8 mouse cellular contexts compared by ENCODE assay signal in genomic region chr8:13105908-13106551, GRCm38 (mm10). TPM values are rescaled to one million over a fixed set of nuclear protein-coding genes. Genes with fewer than 3 reads are reported as not detected.
DNase-seq lines count a peak whose midpoint lies in the region; ATAC-seq and TF ChIP-seq lines count a peak whose summit lies in the region.

No protein-coding gene starts in this region.

- 0 out of 2 replicates have a peak, but pooled peaks cover 4% of the 10 kb centered on the region for H3K36me3 ChIP-seq in forebrain, embryonic 12.5 days (replicated peaks)
- H3K36me3 ChIP-seq in intestine, embryonic 14.5 days (ENCODE audit: control insufficient read depth, insufficient read depth, low read length), result peaks cover 9% of the 10 kb centered on the region; the same call in 1 of the 2 replicates
- peaks cover 6% of the 10 kb centered on the region for H3K36me3 ChIP-seq in liver, embryonic 16.5 days (ENCODE audit: control insufficient read depth, insufficient read depth)

- under 1% methylated on average over 59 of the region's 63 CpGs for WGBS in forebrain, embryonic 12.5 days
- WGBS in intestine, embryonic 14.5 days, result 0% methylated on average over 56 of the region's 63 CpGs
- WGBS in liver, embryonic 16.5 days (ENCODE audit: insufficient replicate concordance), result under 1% methylated on average over 52 of the region's 63 CpGs

- no peaks in the 10 kb centered on the region for H3K9me3 ChIP-seq in forebrain, embryonic 12.5 days
- H3K9me3 ChIP-seq in intestine, embryonic 14.5 days (ENCODE audit: control insufficient read depth, low read length), result no peaks in the 10 kb centered on the region
- H3K9me3 ChIP-seq in liver, embryonic 16.5 days (replicated peaks; ENCODE audit: control insufficient read depth, low read length), result no peaks in the 10 kb centered on the region

- peak overlapping the region; percentile 99 for H3K4me2 ChIP-seq in forebrain, embryonic 12.5 days
- peak overlapping the region; percentile 91 for H3K4me2 ChIP-seq in intestine, embryonic 14.5 days (ENCODE audit: low read length)
- H3K4me2 ChIP-seq in liver, embryonic 16.5 days (ENCODE audit: low read depth, low read length), result peak overlapping the region; percentile 71

- no peak for TF ChIP-seq CTCF in Patski (IDR thresholded peaks at IDR 0.05)

- H3K27me3 ChIP-seq in Patski, result no peaks in the 10 kb centered on the region
- H3K27me3 ChIP-seq in forebrain, embryonic 12.5 days, result no peaks in the 10 kb centered on the region
- H3K27me3 ChIP-seq in intestine, embryonic 14.5 days (replicated peaks; ENCODE audit: control insufficient read depth, insufficient read depth, low read length), result no peaks in the 10 kb centered on the region
- no peaks in the 10 kb centered on the region for H3K27me3 ChIP-seq in liver, embryonic 16.5 days (ENCODE audit: control insufficient read depth, insufficient read depth, low read depth, low read length)

- CTCF ChIA-PET in Patski (lab: Charles Lee), result no interaction called here

- DNase-seq in layer of hippocampus, adult 9-11 months, result peak; percentile 51
- no peak for DNase-seq in layer of hippocampus, adult 9-10 months (ENCODE audit: low spot score)
- DNase-seq in Patski (ENCODE audit: low read depth, low spot score), result no peak
- DNase-seq in intestine, embryonic 14.5 days (ENCODE audit: low spot score), result peak; percentile 86
- peak; percentile 30 for DNase-seq in skeletal muscle tissue, adult 2 months (ENCODE audit: low read depth, low spot score)

- in situ Hi-C loops in Patski (cut with MboI; ENCODE audit: low pct_unique_long_range_greater_than_20kb), result loop anchor here (10.0 kb wide), 1 partner anchor 121 kb away; no protein-coding TSS in a partner anchor

- peak; percentile 36 for ATAC-seq in Patski
- peak; percentile 66 for ATAC-seq in forebrain, embryonic 12.5 days (ENCODE audit: low FRiP score)
- peak; percentile 54 for ATAC-seq in intestine, embryonic 14.5 days (replicated peaks; ENCODE audit: low FRiP score, low TSS enrichment, low read depth)
- peak; percentile 30 for ATAC-seq in liver, embryonic 16.5 days (ENCODE audit: low read depth)
- ATAC-seq in monocyte, adult 5-6 weeks (replicated peaks; ENCODE audit: insufficient number of reproducible peaks, low FRiP score, low TSS enrichment, poor library complexity, severe bottlenecking), result no peak

- H3K9ac ChIP-seq in forebrain, embryonic 12.5 days, result peak overlapping the region; percentile 85
- H3K9ac ChIP-seq in intestine, embryonic 14.5 days (ENCODE audit: low read length), result peak overlapping the region; percentile 92
- peak overlapping the region; percentile 99 for H3K9ac ChIP-seq in liver, embryonic 16.5 days (ENCODE audit: low read depth, low read length)

- H3K4me3 ChIP-seq in forebrain, embryonic 12.5 days (replicated peaks), result peak overlapping the region; percentile 97
- peak overlapping the region; percentile 66 for H3K4me3 ChIP-seq in intestine, embryonic 14.5 days (ENCODE audit: low read depth, low read length)
- H3K4me3 ChIP-seq in liver, embryonic 16.5 days (ENCODE audit: low read depth, low read length), result peak overlapping the region; percentile 98

- H3K27ac ChIP-seq in forebrain, embryonic 12.5 days, result peak overlapping the region; percentile 89
- peak overlapping the region; percentile 72 for H3K27ac ChIP-seq in intestine, embryonic 14.5 days (ENCODE audit: low read depth)
- peak overlapping the region; percentile 89 for H3K27ac ChIP-seq in liver, embryonic 16.5 days (ENCODE audit: low read length)

- H3K4me1 ChIP-seq in forebrain, embryonic 12.5 days, result peaks cover 38% of the 10 kb centered on the region
- peaks cover 23% of the 10 kb centered on the region for H3K4me1 ChIP-seq in intestine, embryonic 14.5 days (replicated peaks; ENCODE audit: control insufficient read depth, insufficient read depth, low read length)
- H3K4me1 ChIP-seq in liver, embryonic 16.5 days (ENCODE audit: control insufficient read depth, low read depth, low read length), result peaks cover 47% of the 10 kb centered on the region

- POLR2A ChIA-PET in Patski (lab: Charles Lee), result interaction anchor here (1.3 to 1.5 kb wide), 3 partner anchors 16 to 127 kb away, joined by 3 to 4 read pairs (median 3); no protein-coding TSS in a partner anchor

RNA-seq across cellular contexts. Expression of gene Cul4a, which starts 0.6 kb away (rescaled TPM):
- polyA plus RNA-seq in Patski (2021), result 112 TPM
- polyA plus RNA-seq in forebrain, embryonic 12.5 days (2016; fragmentation: Nextera tagmentation; extraction: Ambion mirVana), result 84.0 and 86.8 TPM in 2 replicates
- polyA plus RNA-seq in intestine, embryonic 14.5 days (2014; fragmentation: Nextera tagmentation; extraction: Ambion mirVana), result 93.1 and 97.1 TPM in 2 replicates
- polyA plus RNA-seq in liver, embryonic 16.5 days (2015; fragmentation: Nextera tagmentation; extraction: Ambion mirVana), result 72.1 and 76.1 TPM in 2 replicates
- total RNA-seq in monocyte, adult 5-6 weeks (2017), result 46.1 to 54.5 TPM (median 48.9 TPM) in 3 replicates

RNA-seq across cellular contexts. Expression of gene Pcid2, which starts 0.8 kb away (rescaled TPM):
- polyA plus RNA-seq in Patski (2021), result 28.3 TPM
- polyA plus RNA-seq in forebrain, embryonic 12.5 days (2016; fragmentation: Nextera tagmentation; extraction: Ambion mirVana), result 57.7 and 60.0 TPM in 2 replicates
- polyA plus RNA-seq in intestine, embryonic 14.5 days (2014; fragmentation: Nextera tagmentation; extraction: Ambion mirVana), result 38.2 and 38.5 TPM in 2 replicates
- polyA plus RNA-seq in liver, embryonic 16.5 days (2015; fragmentation: Nextera tagmentation; extraction: Ambion mirVana), result 13.1 and 14.3 TPM in 2 replicates
- total RNA-seq in monocyte, adult 5-6 weeks (2017), result 20.6 to 37.0 TPM (median 28.1 TPM) in 3 replicates

RNA-seq across cellular contexts. Expression of gene Proz, which starts 45.3 kb away (rescaled TPM):
- polyA plus RNA-seq in Patski (2021), result 0.13 TPM
- polyA plus RNA-seq in forebrain, embryonic 12.5 days (2016; fragmentation: Nextera tagmentation; extraction: Ambion mirVana), result 0.67 and 0.92 TPM in 2 replicates
- polyA plus RNA-seq in intestine, embryonic 14.5 days (2014; fragmentation: Nextera tagmentation; extraction: Ambion mirVana), result 0.42 and 0.46 TPM in 2 replicates
- 46.0 and 53.4 TPM in 2 replicates for polyA plus RNA-seq in liver, embryonic 16.5 days (2015; fragmentation: Nextera tagmentation; extraction: Ambion mirVana)
- 0.68 TPM in 1 of 3 replicates, not detected in the others for total RNA-seq in monocyte, adult 5-6 weeks (2017)

RNA-seq across cellular contexts. Expression of gene Lamp1, which starts 52.9 kb away (rescaled TPM):
- polyA plus RNA-seq in Patski (2021), result 930 TPM
- polyA plus RNA-seq in forebrain, embryonic 12.5 days (2016; fragmentation: Nextera tagmentation; extraction: Ambion mirVana), result 207 and 213 TPM in 2 replicates
- 310 and 321 TPM in 2 replicates for polyA plus RNA-seq in intestine, embryonic 14.5 days (2014; fragmentation: Nextera tagmentation; extraction: Ambion mirVana)
- polyA plus RNA-seq in liver, embryonic 16.5 days (2015; fragmentation: Nextera tagmentation; extraction: Ambion mirVana), result 181 and 197 TPM in 2 replicates
- 344 to 634 TPM (median 510 TPM) in 3 replicates for total RNA-seq in monocyte, adult 5-6 weeks (2017)

Comparison
In these comparisons a context has a peak if more than half of its experiments do, and no peak if none do; other contexts are left out.
1. DNase-seq: peak in layer of hippocampus, adult 9-11 months (single experiment), intestine, embryonic 14.5 days (single experiment) and skeletal muscle tissue, adult 2 months (single experiment); none in layer of hippocampus, adult 9-10 months (single experiment) and Patski (single experiment).
2. RNA of gene Proz, which starts 45.3 kb away (polyA plus RNA-seq): 46.0 to 53.4 TPM in liver, embryonic 16.5 days; 0.67 to 0.92 TPM in forebrain, embryonic 12.5 days, 0.42 to 0.46 TPM in intestine, embryonic 14.5 days and 0.13 TPM in Patski (single experiment); every median in the first group is over 10 times any median in the second.
3. Peak in every context shown above with its lines, with median percentiles within 50 percentile points of each other: H3K27ac ChIP-seq, H3K4me2 ChIP-seq, H3K4me3 ChIP-seq and H3K9ac ChIP-seq.